Mouse (Mus musculus): ENCODE data around the gene Zfp706. TPM values are rescaled to one million over a fixed set of nuclear protein-coding genes. Genes with fewer than 3 reads are reported as not detected.
"Not testable (repeated sequence)": the region's sequence is repeated elsewhere in the genome, so short reads cannot be mapped to it uniquely, and the experiment has no call there.

Zfp706 gene
- polyA plus RNA-seq, 1 experiment from 2014 or later = 455 TPM

GRCm38 (mm10) chr15:37006475-37007164, 953 bp downstream of the Zfp706 start:
- Histone ChIP-seq H3K27me3 (no peaks in the 10 kb centered on the region), H3K4me1 (replicated peaks) (peaks cover 33% of the 10 kb centered on the region), H3K4me3 (peak overlapping the region; percentile 93), H3K9ac (peak overlapping the region; percentile 99), H3K9me3 (no peaks in the 10 kb centered on the region), H3K4me2 (peak overlapping the region; percentile 70), H3K27ac (replicated peaks) (peak overlapping the region; percentile 98), H3K36me3 (peaks cover 16% of the 10 kb centered on the region)
- WGBS = under 1% methylated on average over 48 of the region's 48 CpGs
- ATAC-seq (ENCODE audit: low read depth) = peak; percentile 68

GRCm38 (mm10) chr15:37005793-37006474, 1.6 kb downstream of the Zfp706 start:
- ATAC-seq (ENCODE audit: low read depth) = no peak
- Histone ChIP-seq H3K4me1 (replicated peaks) (peaks cover 33% of the 10 kb centered on the region), H3K9me3 (no peaks in the 10 kb centered on the region), H3K27me3 (no peaks in the 10 kb centered on the region), H3K4me2 (peak overlapping the region; percentile 70), H3K4me3 (peak overlapping the region; percentile 93), H3K36me3 (peaks cover 19% of the 10 kb centered on the region), H3K27ac (replicated peaks) (peak overlapping the region; percentile 98; the same call in 1 of the 2 replicates), H3K9ac (peak overlapping the region; percentile 99)
- 39% methylated on average over 7 of the region's 7 CpGs for WGBS

- no peak overlapping the region for H3K9ac ChIP-seq
- H3K4me1 ChIP-seq (replicated peaks) = peaks cover 33% of the 10 kb centered on the region
- no peaks in the 10 kb centered on the region for H3K9me3 ChIP-seq
- H3K4me2 ChIP-seq = peak overlapping the region; percentile 70
- peak overlapping the region; percentile 93; the same call in 1 of the 2 replicates for H3K4me3 ChIP-seq
- no peaks in the 10 kb centered on the region for H3K27me3 ChIP-seq
- WGBS = 66% methylated on average over 5 of the region's 5 CpGs
- peaks cover 29% of the 10 kb centered on the region for H3K36me3 ChIP-seq
- ATAC-seq (ENCODE audit: low read depth) = no peak
- no peak overlapping the region for H3K27ac ChIP-seq (replicated peaks)
Observed at GRCm38 (mm10) chr15:37004858-37005257, 2.7 kb downstream of the Zfp706 start.

- H3K27me3 ChIP-seq = no peaks in the 10 kb centered on the region
- H3K4me1 ChIP-seq (replicated peaks) = peaks cover 27% of the 10 kb centered on the region
- H3K9ac ChIP-seq = no peak overlapping the region
- H3K27ac ChIP-seq (replicated peaks) = no peak overlapping the region
- H3K36me3 ChIP-seq = peaks cover 55% of the 10 kb centered on the region
- peaks cover 4% of the 10 kb centered on the region; the same call in 1 of the 2 replicates for H3K9me3 ChIP-seq
- H3K4me2 ChIP-seq = no peak overlapping the region
- H3K4me3 ChIP-seq = no peak overlapping the region
- WGBS = 91% methylated on average over 7 of the region's 7 CpGs
- no peak for ATAC-seq (ENCODE audit: low read depth)
Observed at GRCm38 (mm10) chr15:37002276-37002675, 5.3 kb downstream of the Zfp706 start.

- H3K4me1 ChIP-seq (replicated peaks); H3K27me3 ChIP-seq; H3K9ac ChIP-seq; H3K27ac ChIP-seq (replicated peaks); ATAC-seq (ENCODE audit: low read depth); H3K4me2 ChIP-seq; H3K4me3 ChIP-seq; H3K9me3 ChIP-seq: not testable (repeated sequence)
- WGBS = 91% methylated on average over 7 of the region's 7 CpGs
- H3K36me3 ChIP-seq = peaks cover 57% of the 10 kb centered on the region
Observed at GRCm38 (mm10) chr15:36999602-37000001, 8.0 kb downstream of the Zfp706 start.

GRCm38 (mm10) chr15:36995166-36995565, 12.4 kb downstream of the Zfp706 start:
- H3K36me3 ChIP-seq = peaks cover 30% of the 10 kb centered on the region
- WGBS = 93% methylated on average over 4 of the region's 4 CpGs
- H3K4me2 ChIP-seq = no peak overlapping the region
- no peak for ATAC-seq (ENCODE audit: low read depth)
- no peak overlapping the region for H3K9ac ChIP-seq
- no peaks in the 10 kb centered on the region for H3K27me3 ChIP-seq
- H3K4me1 ChIP-seq (replicated peaks) = peaks cover 5% of the 10 kb centered on the region; the same call in 1 of the 2 replicates
- peaks cover 4% of the 10 kb centered on the region; the same call in 1 of the 2 replicates for H3K9me3 ChIP-seq
- H3K27ac ChIP-seq (replicated peaks) = no peak overlapping the region
- no peak overlapping the region for H3K4me3 ChIP-seq

GRCm38 (mm10) chr15:36994665-36995064, 12.9 kb downstream of the Zfp706 start:
- Histone ChIP-seq H3K27ac (replicated peaks) (no peak overlapping the region), H3K4me2 (no peak overlapping the region), H3K27me3 (no peaks in the 10 kb centered on the region), H3K4me3 (no peak overlapping the region), H3K9ac (no peak overlapping the region), H3K4me1 (replicated peaks) (peaks cover 5% of the 10 kb centered on the region; the same call in 1 of the 2 replicates), H3K36me3 (peaks cover 26% of the 10 kb centered on the region), H3K9me3 (peaks cover 4% of the 10 kb centered on the region; the same call in 1 of the 2 replicates)
- no peak for ATAC-seq (ENCODE audit: low read depth)
- WGBS = 88% methylated on average over 1 of the region's 1 CpGs

GRCm38 (mm10) chr15:36993435-36994178, 14.0 kb downstream of the Zfp706 start:
- no peak overlapping the region for H3K9ac ChIP-seq
- peaks cover 16% of the 10 kb centered on the region for H3K36me3 ChIP-seq
- H3K4me1 ChIP-seq (replicated peaks) = peaks cover 5% of the 10 kb centered on the region; the same call in 1 of the 2 replicates
- WGBS = 64% methylated on average over 8 of the region's 8 CpGs
- no peak; the same call in 1 of the 2 replicates for ATAC-seq (ENCODE audit: low read depth)
- no peaks in the 10 kb centered on the region for H3K27me3 ChIP-seq
- H3K4me2 ChIP-seq = no peak overlapping the region
- no peak overlapping the region for H3K27ac ChIP-seq (replicated peaks)
- H3K9me3 ChIP-seq = peaks cover 4% of the 10 kb centered on the region; the same call in 1 of the 2 replicates
- H3K4me3 ChIP-seq = no peak overlapping the region

GRCm38 (mm10) chr15:36991353-36991752, 16.2 kb downstream of the Zfp706 start:
- no peak overlapping the region for H3K4me3 ChIP-seq
- H3K27ac ChIP-seq (replicated peaks) = no peak overlapping the region
- H3K4me2 ChIP-seq = no peak overlapping the region
- no peak overlapping the region for H3K9ac ChIP-seq
- no peaks in the 10 kb centered on the region for H3K27me3 ChIP-seq
- H3K36me3 ChIP-seq = no peaks in the 10 kb centered on the region
- no peaks in the 10 kb centered on the region for H3K9me3 ChIP-seq
- no peak for ATAC-seq (ENCODE audit: low read depth)
- 38% methylated on average over 6 of the region's 6 CpGs for WGBS
- peaks cover 10% of the 10 kb centered on the region for H3K4me1 ChIP-seq (replicated peaks)

GRCm38 (mm10) chr15:36989922-36990321, 17.7 kb downstream of the Zfp706 start:
- Histone ChIP-seq H3K4me3 (no peak overlapping the region), H3K4me2 (no peak overlapping the region), H3K9ac (no peak overlapping the region), H3K4me1 (replicated peaks) (peaks cover 19% of the 10 kb centered on the region), H3K9me3 (no peaks in the 10 kb centered on the region), H3K36me3 (no peaks in the 10 kb centered on the region), H3K27ac (replicated peaks) (no peak overlapping the region), H3K27me3 (no peaks in the 10 kb centered on the region)
- 90% methylated on average over 11 of the region's 11 CpGs for WGBS
- no peak for ATAC-seq (ENCODE audit: low read depth)

- H3K36me3 ChIP-seq = no peaks in the 10 kb centered on the region
- WGBS = 83% methylated on average over 2 of the region's 2 CpGs
- no peak for ATAC-seq (ENCODE audit: low read depth)
- no peaks in the 10 kb centered on the region for H3K9me3 ChIP-seq
- H3K27me3 ChIP-seq = no peaks in the 10 kb centered on the region
- H3K27ac ChIP-seq (replicated peaks) = no peak overlapping the region
- H3K4me3 ChIP-seq = no peak overlapping the region
- no peak overlapping the region for H3K4me2 ChIP-seq
- H3K9ac ChIP-seq = no peak overlapping the region
- peaks cover 21% of the 10 kb centered on the region for H3K4me1 ChIP-seq (replicated peaks)
Observed at GRCm38 (mm10) chr15:36988718-36989115, 18.9 kb downstream of the Zfp706 start.
